Mouse (Mus musculus): ENCODE results near the gene Gm17364.
"Not testable (repeated sequence)": the region's sequence is repeated elsewhere in the genome, so short reads cannot be mapped to it uniquely, and the experiment has no call there.

Gm17364 gene

GRCm38 (mm10) chr13:41273927-41274650 is at the start of gene Gm17364:
Gene Gm17364, minus strand, starts transcription at chr13:41273977.
- no peak for DNase-seq (ENCODE audit: low read depth, low spot score)

- DNase-seq (ENCODE audit: low read depth, low spot score), result no peak
These were observed 47.7 kb upstream of the Gm17364 start for GRCm38 (mm10) chr13:41321433-41321832.

GRCm38 (mm10) chr13:41320749-41321148 is 47.0 kb upstream of the Gm17364 start:
- DNase-seq (ENCODE audit: low read depth, low spot score), result no peak

GRCm38 (mm10) chr13:41302716-41303115 is 28.9 kb upstream of the Gm17364 start:
- DNase-seq (ENCODE audit: low read depth, low spot score), result peak; percentile 73

GRCm38 (mm10) chr13:41300037-41300436 is 26.3 kb upstream of the Gm17364 start:
- no peak for DNase-seq (ENCODE audit: low read depth, low spot score)

GRCm38 (mm10) chr13:41298996-41299395 is 25.2 kb upstream of the Gm17364 start:
- DNase-seq (ENCODE audit: low read depth, low spot score), result no peak

GRCm38 (mm10) chr13:41298533-41298932 is 24.8 kb upstream of the Gm17364 start:
- DNase-seq (ENCODE audit: low read depth, low spot score), result no peak

- DNase-seq (ENCODE audit: low read depth, low spot score), result peak; percentile 11
These were observed 22.6 kb upstream of the Gm17364 start for GRCm38 (mm10) chr13:41296396-41296795.

- no peak for DNase-seq (ENCODE audit: low read depth, low spot score)
These were observed 22.1 kb upstream of the Gm17364 start for GRCm38 (mm10) chr13:41295886-41296285.

GRCm38 (mm10) chr13:41293595-41293994 is 19.8 kb upstream of the Gm17364 start:
- DNase-seq (ENCODE audit: low read depth, low spot score), result no peak

GRCm38 (mm10) chr13:41291466-41291974 is 17.7 kb upstream of the Gm17364 start:
- DNase-seq (ENCODE audit: low read depth, low spot score), result no peak

GRCm38 (mm10) chr13:41286285-41286684 is 12.5 kb upstream of the Gm17364 start:
- DNase-seq (ENCODE audit: low read depth, low spot score), result no peak

GRCm38 (mm10) chr13:41285448-41285847 is 11.7 kb upstream of the Gm17364 start:
- DNase-seq (ENCODE audit: low read depth, low spot score), result no peak

GRCm38 (mm10) chr13:41283256-41283655 is 9.5 kb upstream of the Gm17364 start:
- peak; percentile 88 for DNase-seq (ENCODE audit: low read depth, low spot score)

- no peak for DNase-seq (ENCODE audit: low read depth, low spot score)
These were observed 6.9 kb upstream of the Gm17364 start for GRCm38 (mm10) chr13:41280696-41281095.

- peak; percentile 84 for DNase-seq (ENCODE audit: low read depth, low spot score)
These were observed 5.9 kb downstream of the Gm17364 start for GRCm38 (mm10) chr13:41267827-41268408.

GRCm38 (mm10) chr13:41263304-41264006 is 10.3 kb downstream of the Gm17364 start:
- no peak for DNase-seq (ENCODE audit: low read depth, low spot score)

GRCm38 (mm10) chr13:41261617-41262016 is 12.2 kb downstream of the Gm17364 start:
- DNase-seq (ENCODE audit: low read depth, low spot score), result not testable (repeated sequence)

- peak; percentile 23 for DNase-seq (ENCODE audit: low read depth, low spot score)
These were observed 15.9 kb downstream of the Gm17364 start for GRCm38 (mm10) chr13:41257851-41258250.

GRCm38 (mm10) chr13:41256962-41257361 is 16.8 kb downstream of the Gm17364 start:
- DNase-seq (ENCODE audit: low read depth, low spot score), result no peak

GRCm38 (mm10) chr13:41256126-41256525 is 17.7 kb downstream of the Gm17364 start:
- DNase-seq (ENCODE audit: low read depth, low spot score), result no peak

GRCm38 (mm10) chr13:41252736-41253135 is 21.0 kb downstream of the Gm17364 start:
- DNase-seq (ENCODE audit: low read depth, low spot score), result no peak
